Mouse (Mus musculus) thymus, adult 2 months (tissue): ENCODE results near the gene Fam89a.

Source experiments
- CTCF ChIP-seq: fragments of 200-500 bp; IDR thresholded peaks from 2 replicates; pipeline ENCODE4 v1.5.1; 2012; ENCODE audit warnings: mild to moderate bottlenecking, control low read depth, low read length, moderate library complexity, borderline replicate concordance; ENCODE audit not compliant: control insufficient read depth, poor library complexity, insufficient read depth; ENCODE audit errors: extremely low read depth
- POLR2A ChIP-seq: fragments of 200-500 bp; IDR thresholded peaks from 2 replicates; pipeline ENCODE4 v1.6.1; 2012; ENCODE audit warnings: mild to moderate bottlenecking, low read length, control low read depth, moderate library complexity; ENCODE audit not compliant: control insufficient read depth, poor library complexity, insufficient read depth; ENCODE audit errors: extremely low read depth

- no peak for TF ChIP-seq POLR2A
- TF ChIP-seq CTCF, result no peak
Measured at GRCm38 (mm10) chr8:124691706-124692105, 59.9 kb downstream of the Fam89a start.
